Mouse (Mus musculus) ZHBTc4 (cell line): ENCODE results near the gene Slc25a39.
"Not testable (repeated sequence)": the region's sequence is repeated elsewhere in the genome, so short reads cannot be mapped to it uniquely, and the experiment has no call there.

Source experiments
- DNase-seq: peaks from one replicate; pipeline ENCODE4 v3.0.0-alpha.2; 2011; ENCODE audit warnings: low read depth, low spot score

The Slc25a39 gene

GRCm38 (mm10) chr11:102411704-102412103 lies 4.0 kb upstream of the Slc25a39 start:
- peak; percentile 91 for DNase-seq

- DNase-seq, result no peak
Measured at GRCm38 (mm10) chr11:102411061-102411460, 3.3 kb upstream of the Slc25a39 start.

- DNase-seq, result not testable (repeated sequence)
Measured at GRCm38 (mm10) chr11:102410345-102410744, 2.6 kb upstream of the Slc25a39 start.

GRCm38 (mm10) chr11:102409795-102410330 lies 2.1 kb upstream of the Slc25a39 start:
- DNase-seq, result no peak

GRCm38 (mm10) chr11:102408888-102409794 lies 1.4 kb upstream of the Slc25a39 start:
- DNase-seq, result no peak

- DNase-seq, result peak; percentile 100
Measured at GRCm38 (mm10) chr11:102408344-102408876, 664 bp upstream of the Slc25a39 start.

GRCm38 (mm10) chr11:102406900-102407833 lies 579 bp downstream of the Slc25a39 start:
- peak; percentile 94 for DNase-seq

GRCm38 (mm10) chr11:102406401-102406800 lies 1.3 kb downstream of the Slc25a39 start:
- no peak for DNase-seq

GRCm38 (mm10) chr11:102405544-102406285 lies 2.0 kb downstream of the Slc25a39 start:
- no peak for DNase-seq

- DNase-seq, result no peak
Measured at GRCm38 (mm10) chr11:102404161-102405010, 3.4 kb downstream of the Slc25a39 start.

- DNase-seq, result no peak
Measured at GRCm38 (mm10) chr11:102403657-102404056, 4.1 kb downstream of the Slc25a39 start.

- no peak for DNase-seq
Measured at GRCm38 (mm10) chr11:102401898-102402500, 5.7 kb downstream of the Slc25a39 start.

GRCm38 (mm10) chr11:102400513-102401084 lies 7.1 kb downstream of the Slc25a39 start:
- DNase-seq, result no peak

- peak; percentile 58 for DNase-seq
Measured at GRCm38 (mm10) chr11:102399610-102400072, 8.1 kb downstream of the Slc25a39 start.

GRCm38 (mm10) chr11:102399107-102399506 lies 8.6 kb downstream of the Slc25a39 start:
- DNase-seq, result no peak

- peak; percentile 57 for DNase-seq
Measured at GRCm38 (mm10) chr11:102398007-102398825, 9.5 kb downstream of the Slc25a39 start.

GRCm38 (mm10) chr11:102396671-102397141 lies 11.0 kb downstream of the Slc25a39 start:
- no peak for DNase-seq

- DNase-seq, result no peak
Measured at GRCm38 (mm10) chr11:102396263-102396662, 11.5 kb downstream of the Slc25a39 start.
